Mouse (Mus musculus): ENCODE measurements at regions not wholly inside any gene's neighbourhood (a gene's known extent, or its start where the extent isn't known, plus 50 kb on each side); places are given as distances from the start of the nearest gene placed in this dataset.

- no peak for DNase-seq (ENCODE audit: low read depth)
Measured at GRCm38 (mm10) chr3:101162536-101163159, 52.6 kb upstream of the Ptgfrn start.

GRCm38 (mm10) chr3:101161941-101162531, 52.0 kb upstream of the Ptgfrn start:
- DNase-seq (ENCODE audit: low read depth): no peak

GRCm38 (mm10) chr3:101161421-101161940, 51.4 kb upstream of the Ptgfrn start:
- DNase-seq (ENCODE audit: low read depth): no peak

Data from naive thymus-derived CD4-positive, alpha-beta T cell, adult 2 months (primary cell).